Mouse (Mus musculus): ENCODE measurements at regions not wholly inside any gene's neighbourhood (a gene's known extent, or its start where the extent isn't known, plus 50 kb on each side); places are given as distances from the start of the nearest gene placed in this dataset.

DNA sequence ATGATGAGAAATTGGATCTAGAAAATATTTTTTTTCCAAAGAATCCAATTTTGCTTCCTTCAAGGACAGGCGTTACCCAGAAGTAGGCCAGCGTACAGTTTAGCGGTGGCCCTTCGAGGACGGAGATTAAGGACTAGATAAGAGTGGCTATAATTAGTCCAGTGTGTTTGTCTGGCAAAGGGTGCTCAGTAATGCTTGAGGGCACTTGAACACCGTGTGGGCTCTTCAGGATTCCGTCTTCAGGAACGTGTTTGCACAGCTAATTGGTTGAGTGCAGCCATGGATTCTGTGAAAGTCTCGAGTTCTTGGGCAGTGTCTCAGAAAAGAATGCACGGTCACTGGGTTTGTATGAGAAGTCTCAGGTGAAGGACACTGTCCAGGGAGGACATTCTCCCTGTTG is 149.7 kb upstream of the 3110018I06Rik start:
- no peak for ATAC-seq
- 75% methylated on average over 10 of the region's 10 CpGs for WGBS

GRCm38 (mm10) chr12:107356211-107356610 is 132.2 kb upstream of the 3110018I06Rik start:
- H3K9ac ChIP-seq, result no peak overlapping the region
- H3K27ac ChIP-seq (ENCODE audit: low read depth, low read length), result no peak overlapping the region
- H3K9me3 ChIP-seq (ENCODE audit: low read length), result no peaks in the 10 kb centered on the region
- H3K36me3 ChIP-seq (ENCODE audit: insufficient read depth), result no peaks in the 10 kb centered on the region
- no peak overlapping the region for H3K4me2 ChIP-seq (ENCODE audit: low read depth)
- WGBS, result 14% methylated on average over 6 of the region's 6 CpGs
- no peak for TF ChIP-seq CTCF (IDR thresholded peaks at IDR 0.05; ENCODE audit: low read depth)
- H3K4me3 ChIP-seq (ENCODE audit: low read depth, low read length), result no peak overlapping the region
- H3K4me1 ChIP-seq (ENCODE audit: insufficient read depth), result no peaks in the 10 kb centered on the region
- DNase-seq, result no peak
- H3K27me3 ChIP-seq (ENCODE audit: insufficient read depth, low read length), result no peaks in the 10 kb centered on the region
- no peak for ATAC-seq

More for the DNA sequence above, 149.7 kb upstream of the 3110018I06Rik start:
- H3K27me3 ChIP-seq (ENCODE audit: insufficient read depth, low read length), result no peaks in the 10 kb centered on the region
- H3K4me2 ChIP-seq (ENCODE audit: low read depth), result no peak overlapping the region
- no peaks in the 10 kb centered on the region for H3K9me3 ChIP-seq (ENCODE audit: low read length)
- no peak overlapping the region for H3K27ac ChIP-seq (ENCODE audit: low read depth, low read length)
- no peaks in the 10 kb centered on the region for H3K4me1 ChIP-seq (ENCODE audit: insufficient read depth)
- no peak overlapping the region for H3K9ac ChIP-seq
- no peak for TF ChIP-seq CTCF (IDR thresholded peaks at IDR 0.05; ENCODE audit: low read depth)
- no peak overlapping the region for H3K4me3 ChIP-seq (ENCODE audit: low read depth, low read length)
- DNase-seq, result no peak
- no peaks in the 10 kb centered on the region for H3K36me3 ChIP-seq (ENCODE audit: insufficient read depth)

DNA sequence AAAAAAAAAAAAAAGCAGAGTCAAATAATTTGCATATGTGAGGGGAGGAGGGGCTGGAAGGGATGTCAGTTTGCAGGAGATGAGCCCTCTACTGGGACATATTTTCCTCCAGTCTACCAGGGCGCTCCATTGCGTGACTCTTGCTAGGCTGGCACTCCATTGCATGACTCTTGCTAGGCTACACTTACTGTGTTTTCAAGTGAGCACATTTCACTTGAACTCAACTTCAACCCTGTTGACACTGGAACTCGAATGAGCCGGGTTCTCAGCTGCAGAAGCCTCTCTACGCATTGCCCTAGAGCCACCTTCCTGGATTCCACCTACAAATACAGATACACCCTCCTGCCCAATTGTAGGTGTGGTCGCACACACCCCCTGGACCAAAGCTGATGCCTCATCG is 131.5 kb upstream of the 3110018I06Rik start:
- no peak overlapping the region for H3K4me3 ChIP-seq (ENCODE audit: low read depth, low read length)
- H3K4me1 ChIP-seq (ENCODE audit: insufficient read depth), result no peaks in the 10 kb centered on the region
- TF ChIP-seq CTCF (IDR thresholded peaks at IDR 0.05; ENCODE audit: low read depth), result no peak
- no peaks in the 10 kb centered on the region for H3K36me3 ChIP-seq (ENCODE audit: insufficient read depth)
- H3K27me3 ChIP-seq (ENCODE audit: insufficient read depth, low read length), result no peaks in the 10 kb centered on the region
- no peaks in the 10 kb centered on the region for H3K9me3 ChIP-seq (ENCODE audit: low read length)
- H3K4me2 ChIP-seq (ENCODE audit: low read depth), result no peak overlapping the region
- 82% methylated on average over 7 of the region's 7 CpGs for WGBS
- H3K27ac ChIP-seq (ENCODE audit: low read depth, low read length), result no peak overlapping the region
- no peak overlapping the region for H3K9ac ChIP-seq
- no peak for DNase-seq
- no peak for ATAC-seq

DNA sequence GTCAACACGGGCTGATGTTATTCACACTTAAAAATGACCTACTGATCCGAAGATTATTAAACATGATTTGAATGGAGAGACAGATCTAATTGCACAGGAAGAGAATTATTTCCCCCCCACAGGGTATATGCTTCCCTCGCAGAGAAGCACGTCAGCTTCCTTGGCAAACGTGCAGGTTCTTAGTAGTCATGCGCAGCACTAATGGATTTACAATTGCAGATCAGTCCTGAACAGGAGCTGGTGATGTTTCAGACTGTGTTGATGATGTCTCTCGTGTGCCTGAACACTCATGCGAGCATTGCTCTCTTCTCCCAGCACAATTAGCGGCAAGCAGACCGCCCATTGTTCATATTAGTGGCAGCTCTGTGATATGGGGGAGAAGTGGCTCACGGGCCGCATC is 127.9 kb upstream of the 3110018I06Rik start:
- no peaks in the 10 kb centered on the region for H3K27me3 ChIP-seq (ENCODE audit: insufficient read depth, low read length)
- DNase-seq (peak; percentile 59), ATAC-seq (peak; percentile 78)
- no peaks in the 10 kb centered on the region for H3K36me3 ChIP-seq (ENCODE audit: insufficient read depth)
- H3K9ac ChIP-seq, result no peak overlapping the region
- no peak overlapping the region for H3K4me3 ChIP-seq (ENCODE audit: low read depth, low read length)
- H3K4me2 ChIP-seq (ENCODE audit: low read depth), result no peak overlapping the region
- no peak for TF ChIP-seq CTCF (IDR thresholded peaks at IDR 0.05; ENCODE audit: low read depth)
- WGBS, result 48% methylated on average over 12 of the region's 12 CpGs
- no peaks in the 10 kb centered on the region for H3K4me1 ChIP-seq (ENCODE audit: insufficient read depth)
- H3K27ac ChIP-seq (ENCODE audit: low read depth, low read length), result peak overlapping the region; percentile 15; the same call in 1 of the 2 replicates
- H3K9me3 ChIP-seq (ENCODE audit: low read length), result no peaks in the 10 kb centered on the region

DNA sequence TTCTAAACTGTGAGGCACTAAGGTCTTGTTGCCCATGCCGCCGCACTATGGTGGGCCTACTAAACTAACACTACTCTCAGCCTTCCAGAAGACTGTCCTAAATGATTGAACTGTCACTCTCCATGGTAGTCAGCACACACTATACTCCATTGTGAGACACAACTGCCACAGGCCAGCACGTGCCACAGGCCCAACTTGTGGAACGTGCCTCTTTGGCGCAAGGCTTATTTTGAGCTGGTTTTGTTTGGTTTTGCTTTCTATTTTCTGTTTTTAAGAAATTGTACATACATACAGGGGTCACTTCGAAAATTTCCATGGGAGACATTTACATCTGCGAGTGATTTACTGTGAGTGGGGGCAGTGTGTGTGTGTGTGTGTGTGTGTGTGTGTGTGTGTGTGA is 126.8 kb upstream of the 3110018I06Rik start:
- Histone ChIP-seq H3K9ac (no peak overlapping the region), H3K27ac (ENCODE audit: low read depth, low read length) (no peak overlapping the region), H3K36me3 (ENCODE audit: insufficient read depth) (no peaks in the 10 kb centered on the region), H3K9me3 (ENCODE audit: low read length) (no peaks in the 10 kb centered on the region), H3K4me1 (ENCODE audit: insufficient read depth) (no peaks in the 10 kb centered on the region), H3K4me2 (ENCODE audit: low read depth) (no peak overlapping the region), H3K4me3 (ENCODE audit: low read depth, low read length) (no peak overlapping the region), H3K27me3 (ENCODE audit: insufficient read depth, low read length) (no peaks in the 10 kb centered on the region)
- no peak for DNase-seq
- WGBS, result 96% methylated on average over 7 of the region's 7 CpGs
- TF ChIP-seq CTCF (IDR thresholded peaks at IDR 0.05; ENCODE audit: low read depth), result no peak
- ATAC-seq, result no peak

- Histone ChIP-seq H3K4me2 (ENCODE audit: low read depth) (no peak overlapping the region), H3K4me1 (ENCODE audit: insufficient read depth) (no peaks in the 10 kb centered on the region), H3K9me3 (ENCODE audit: low read length) (no peaks in the 10 kb centered on the region), H3K36me3 (ENCODE audit: insufficient read depth) (no peaks in the 10 kb centered on the region), H3K4me3 (ENCODE audit: low read depth, low read length) (no peak overlapping the region), H3K27ac (ENCODE audit: low read depth, low read length) (no peak overlapping the region), H3K27me3 (ENCODE audit: insufficient read depth, low read length) (no peaks in the 10 kb centered on the region), H3K9ac (no peak overlapping the region)
- 91% methylated on average over 10 of the region's 10 CpGs for WGBS
- no peak for DNase-seq
- no peak for ATAC-seq
- no peak for TF ChIP-seq CTCF (IDR thresholded peaks at IDR 0.05; ENCODE audit: low read depth)
Measured at GRCm38 (mm10) chr12:107362120-107362519, 126.3 kb upstream of the 3110018I06Rik start.

DNA sequence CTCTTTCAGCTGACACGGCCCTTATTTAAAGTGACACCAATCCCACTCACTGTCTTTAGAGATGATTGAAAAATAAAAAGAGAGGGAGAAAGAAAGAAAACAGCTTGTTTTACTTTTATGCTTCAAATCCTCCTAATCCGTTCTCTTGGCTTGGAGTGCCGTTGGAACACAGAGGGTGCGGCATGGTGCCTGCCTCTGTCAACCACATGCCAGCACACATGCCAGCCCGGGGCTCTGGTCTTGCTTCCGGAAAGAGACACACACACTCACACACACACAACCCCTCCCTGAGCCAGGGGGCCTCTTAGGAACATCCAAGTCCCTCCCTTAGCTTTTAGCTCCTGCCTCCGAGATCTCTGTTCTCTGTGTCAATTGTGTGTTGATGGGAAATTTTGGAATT is 116.2 kb upstream of the 3110018I06Rik start:
- no peaks in the 10 kb centered on the region for H3K9me3 ChIP-seq (ENCODE audit: low read length)
- TF ChIP-seq CTCF (IDR thresholded peaks at IDR 0.05; ENCODE audit: low read depth), result no peak

More for the DNA sequence above, 116.2 kb upstream of the 3110018I06Rik start:
- Histone ChIP-seq H3K36me3 (ENCODE audit: insufficient read depth) (no peaks in the 10 kb centered on the region), H3K4me3 (ENCODE audit: low read depth, low read length) (no peak overlapping the region), H3K27me3 (ENCODE audit: insufficient read depth, low read length) (0 out of 2 replicates have a peak, but pooled peaks cover 3% of the 10 kb centered on the region), H3K9ac (no peak overlapping the region), H3K4me1 (ENCODE audit: insufficient read depth) (no peaks in the 10 kb centered on the region), H3K4me2 (ENCODE audit: low read depth) (no peak overlapping the region), H3K27ac (ENCODE audit: low read depth, low read length) (no peak overlapping the region)
- WGBS, result 39% methylated on average over 7 of the region's 7 CpGs
- ATAC-seq (peak; percentile 63), DNase-seq (peak; percentile 59)
